Mouse (Mus musculus): ENCODE data around the gene Sirt6.

Gene Sirt6

GRCm38 (mm10) chr10:81623441-81623840 is 4.2 kb downstream of the Sirt6 start:
- DNase-seq (ENCODE audit: low spot score), result no peak

- no peak for DNase-seq (ENCODE audit: low spot score)
Observed at GRCm38 (mm10) chr10:81620786-81621185, 6.8 kb downstream of the Sirt6 start.

DNA sequence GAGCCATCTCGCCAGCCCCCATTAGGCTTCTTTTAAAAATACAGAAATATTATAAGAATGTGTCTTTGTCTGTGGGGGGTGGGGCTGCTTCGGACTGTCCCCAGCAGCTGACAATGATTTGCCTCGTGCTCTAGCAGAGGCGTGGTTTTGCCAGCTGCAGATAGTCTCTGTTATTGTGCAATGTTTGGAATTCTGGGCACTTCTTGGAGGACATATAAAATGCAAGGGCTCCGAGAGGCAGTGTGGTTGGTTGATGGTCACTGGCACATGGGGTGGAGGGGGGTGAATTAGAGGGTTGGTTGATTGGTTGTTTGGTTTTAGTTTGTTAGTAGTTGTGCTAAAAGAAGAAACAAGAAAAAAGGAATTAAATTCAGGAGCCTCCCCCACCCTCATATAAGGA is 7.6 kb downstream of the Sirt6 start:
- DNase-seq (ENCODE audit: low spot score), result no peak

DNA sequence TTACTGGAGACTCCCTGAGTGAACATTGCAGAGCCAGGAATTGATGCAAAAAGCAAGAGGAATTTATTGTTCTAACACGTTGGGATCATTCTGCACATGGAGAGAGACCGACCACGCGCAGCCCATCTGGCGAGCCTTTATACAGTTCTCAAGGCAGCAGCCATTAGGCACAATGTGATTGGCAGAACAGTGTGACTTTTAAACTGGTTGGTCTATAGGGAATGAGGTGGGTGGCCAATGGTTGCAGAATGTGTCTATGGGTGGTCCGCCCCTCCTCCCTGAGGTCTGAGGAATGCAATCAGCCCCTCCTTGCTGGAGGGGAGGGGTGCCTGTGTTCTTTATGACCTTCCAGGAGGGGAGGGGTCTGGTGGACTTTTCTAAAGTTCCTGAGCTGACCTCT is 12.1 kb downstream of the Sirt6 start:
- peak; percentile 58 for DNase-seq (ENCODE audit: low spot score)

- no peak for DNase-seq (ENCODE audit: low spot score)
Observed at GRCm38 (mm10) chr10:81612779-81613178, 14.8 kb downstream of the Sirt6 start.

DNA sequence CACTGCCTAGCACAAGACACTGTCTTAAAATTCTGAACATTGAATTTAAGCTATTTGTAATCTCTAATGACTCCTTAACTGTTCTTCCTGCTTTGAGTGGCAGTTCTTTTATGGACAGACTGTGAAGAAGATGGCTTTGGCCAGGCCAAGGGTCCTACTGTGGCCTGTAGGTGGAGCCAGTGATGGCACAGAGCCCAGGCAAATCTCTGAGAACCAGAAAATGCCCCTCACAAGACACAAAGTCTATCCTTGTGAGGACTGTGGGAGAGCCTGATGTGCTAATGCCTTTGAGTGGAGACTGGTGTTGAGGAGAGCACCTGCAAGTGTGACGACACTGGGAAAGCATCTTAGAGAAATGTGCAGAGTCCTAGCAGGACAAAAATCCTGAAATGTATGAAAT is 19.3 kb downstream of the Sirt6 start:
- DNase-seq (ENCODE audit: low spot score), result no peak

- peak; percentile 99 for DNase-seq (ENCODE audit: low spot score)
Observed at GRCm38 (mm10) chr10:81605974-81606751, 21.4 kb downstream of the Sirt6 start, which contains the start of gene BC025920. BC025920 (plus strand) TSS chr10:81606270.

GRCm38 (mm10) chr10:81605666-81605973 is 22.0 kb downstream of the Sirt6 start:
- DNase-seq (ENCODE audit: low spot score), result no peak

GRCm38 (mm10) chr10:81604968-81605665 is 22.5 kb downstream of the Sirt6 start:
- peak; percentile 96 for DNase-seq (ENCODE audit: low spot score)

- DNase-seq (ENCODE audit: low spot score), result no peak
Observed at GRCm38 (mm10) chr10:81604019-81604967, 23.3 kb downstream of the Sirt6 start.

DNA sequence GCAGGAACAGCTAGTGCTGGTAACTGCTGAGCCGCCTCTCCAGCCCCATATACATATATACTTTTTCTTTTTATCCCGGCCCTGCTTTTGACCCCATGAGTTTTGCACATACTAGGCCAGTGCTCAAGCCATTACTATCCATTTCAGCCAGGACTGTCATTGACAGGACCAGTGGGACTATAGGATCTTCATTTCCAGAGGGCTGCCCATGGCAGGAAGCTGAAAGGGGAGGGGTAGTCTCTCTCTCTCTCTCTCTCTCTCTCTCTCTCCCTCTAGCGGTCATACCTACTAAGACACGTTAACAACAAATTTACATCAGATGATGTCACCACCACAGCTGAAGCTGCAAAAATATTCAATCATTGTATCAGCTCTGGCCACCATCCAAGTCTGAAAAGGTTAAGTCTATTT is 24.9 kb downstream of the Sirt6 start:
- DNase-seq (ENCODE audit: low spot score), result peak; percentile 87

DNA sequence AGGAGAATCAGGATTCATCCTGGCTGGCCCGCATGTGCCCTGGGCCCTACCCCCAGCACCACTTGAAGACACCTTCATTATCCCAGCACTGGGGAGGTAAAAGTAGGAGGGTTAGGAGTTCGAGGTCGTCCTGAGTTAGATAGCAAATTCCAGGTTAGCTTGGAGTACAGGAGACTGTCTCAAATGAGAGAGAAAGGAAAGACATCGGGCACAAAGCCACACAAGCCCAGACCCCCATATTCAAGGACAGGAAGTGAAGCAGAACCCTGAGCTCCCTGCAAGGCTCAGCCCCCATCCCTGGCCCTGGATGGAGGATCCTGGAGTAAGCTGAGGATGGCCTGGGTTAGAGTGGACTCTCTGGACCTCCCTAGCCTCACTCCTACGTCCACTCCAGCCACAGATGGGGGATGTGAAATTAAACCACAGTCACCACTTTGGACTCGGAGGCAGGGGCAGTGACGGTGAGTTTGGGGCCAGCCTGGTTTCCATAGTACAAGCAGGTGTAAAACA is 26.1 kb downstream of the Sirt6 start:
- DNase-seq (ENCODE audit: low spot score), result no peak

DNA sequence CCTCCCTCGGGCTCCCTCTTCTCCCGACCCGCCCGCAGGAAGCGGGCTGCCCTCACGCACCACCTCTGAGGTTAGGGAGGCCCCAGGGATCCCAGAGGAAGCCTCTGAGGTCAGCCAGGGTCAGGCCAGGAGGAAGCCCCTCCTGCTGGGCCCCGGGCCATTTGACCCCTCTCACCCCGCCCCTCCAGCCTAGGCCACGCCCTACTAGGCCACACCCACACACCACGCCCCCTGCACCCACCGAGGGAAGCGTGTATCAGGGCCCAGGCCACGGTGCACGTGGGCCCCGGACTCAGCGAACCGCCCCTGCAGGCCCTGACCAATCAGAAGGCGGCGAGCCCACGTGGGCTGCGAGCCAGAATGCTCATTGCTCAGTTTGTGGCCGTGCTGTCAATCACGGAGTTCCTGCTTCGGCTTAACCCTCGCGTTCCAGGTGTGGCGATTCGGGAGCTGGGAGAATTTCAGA is 26.8 kb downstream of the Sirt6 start, which contains the start of gene Tle6:
Gene Tle6 (minus strand): TSS at position 336 of the 466 bp plus-strand sequence.
- peak; percentile 99 for DNase-seq (ENCODE audit: low spot score)

DNA sequence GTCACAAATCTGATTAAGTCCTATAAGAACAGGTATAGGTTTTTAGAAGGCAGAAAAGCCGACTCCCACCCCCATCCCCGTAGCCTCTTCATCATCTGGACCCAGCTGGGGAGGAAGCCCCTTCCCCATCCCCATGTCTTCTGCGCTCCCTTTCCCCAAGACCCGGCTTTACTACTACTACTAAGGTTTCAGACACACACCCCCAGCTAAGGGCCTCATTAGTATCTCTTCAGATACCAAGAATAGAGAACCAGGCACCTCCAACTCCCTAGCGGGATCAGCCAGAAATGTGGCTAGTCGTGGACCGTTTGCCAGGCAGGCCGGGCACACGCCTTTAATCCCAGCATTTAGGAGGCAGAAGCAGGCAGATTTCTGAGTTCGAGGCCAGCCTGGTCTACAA is 27.5 kb downstream of the Sirt6 start:
- peak; percentile 30 for DNase-seq (ENCODE audit: low spot score)

DNA sequence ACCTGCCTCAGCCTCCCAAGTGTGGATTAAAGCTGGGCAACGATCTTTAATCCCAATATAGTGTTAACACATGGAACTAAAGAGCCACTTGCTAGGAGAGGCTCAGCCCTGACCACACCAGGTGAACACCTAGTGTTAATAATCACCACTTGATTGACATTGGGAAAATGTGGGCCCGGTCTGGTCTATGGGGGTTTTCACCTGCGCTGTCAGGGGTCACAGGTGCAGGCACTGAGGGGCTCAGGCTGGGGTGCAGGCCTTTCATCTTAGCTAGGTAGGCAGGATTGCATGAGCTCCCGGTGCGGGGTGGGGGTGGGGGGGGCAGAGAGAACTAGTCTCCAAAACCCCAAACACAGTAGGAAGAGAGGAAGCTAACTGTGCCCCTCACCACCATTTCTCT is 28.0 kb downstream of the Sirt6 start:
- DNase-seq (ENCODE audit: low spot score), result no peak

DNA sequence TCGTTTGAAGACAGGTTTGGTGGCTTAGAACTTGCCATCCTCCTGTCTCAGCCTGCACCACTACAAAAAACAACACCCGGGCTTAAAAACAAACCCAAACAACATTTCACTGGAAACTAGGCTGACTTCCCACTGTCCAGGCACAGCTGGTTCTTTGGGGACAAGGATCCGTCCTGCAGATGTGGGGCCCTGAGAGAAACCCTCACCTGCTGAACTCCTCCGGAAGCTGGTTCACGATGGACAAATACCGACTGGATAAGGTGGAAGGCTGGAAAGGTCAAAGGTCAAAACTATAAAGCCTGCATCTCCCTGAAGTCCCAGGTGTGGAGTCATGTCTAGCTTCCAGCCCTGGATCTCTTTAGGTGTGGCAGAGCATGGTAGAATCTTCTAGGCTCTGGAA is 28.7 kb downstream of the Sirt6 start:
- no peak for DNase-seq (ENCODE audit: low spot score)

DNA sequence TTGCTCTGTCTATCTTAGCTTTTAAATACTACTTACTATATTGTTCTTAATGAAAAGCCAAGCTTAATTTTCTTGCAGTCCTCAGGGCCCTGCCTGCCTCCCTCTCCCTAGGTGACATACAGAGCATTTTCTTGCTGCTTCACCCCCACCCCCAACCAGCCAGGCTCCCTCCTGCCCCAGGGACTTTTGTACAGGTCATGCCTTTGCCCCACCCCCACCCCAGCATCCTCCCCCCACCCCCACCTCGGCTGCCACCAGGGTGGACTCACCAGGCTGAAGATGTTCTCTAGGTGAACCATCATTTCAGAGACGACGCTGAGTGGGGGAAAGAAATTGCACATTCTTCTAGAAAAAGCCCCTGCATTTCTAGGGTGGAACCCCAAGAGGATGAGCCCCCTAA is 29.3 kb downstream of the Sirt6 start:
- no peak for DNase-seq (ENCODE audit: low spot score)

GRCm38 (mm10) chr10:81597137-81597950 is 30.3 kb downstream of the Sirt6 start:
- peak; percentile 61 for DNase-seq (ENCODE audit: low spot score)

GRCm38 (mm10) chr10:81596611-81597010 is 31.0 kb downstream of the Sirt6 start:
- peak; percentile 40 for DNase-seq (ENCODE audit: low spot score)

DNA sequence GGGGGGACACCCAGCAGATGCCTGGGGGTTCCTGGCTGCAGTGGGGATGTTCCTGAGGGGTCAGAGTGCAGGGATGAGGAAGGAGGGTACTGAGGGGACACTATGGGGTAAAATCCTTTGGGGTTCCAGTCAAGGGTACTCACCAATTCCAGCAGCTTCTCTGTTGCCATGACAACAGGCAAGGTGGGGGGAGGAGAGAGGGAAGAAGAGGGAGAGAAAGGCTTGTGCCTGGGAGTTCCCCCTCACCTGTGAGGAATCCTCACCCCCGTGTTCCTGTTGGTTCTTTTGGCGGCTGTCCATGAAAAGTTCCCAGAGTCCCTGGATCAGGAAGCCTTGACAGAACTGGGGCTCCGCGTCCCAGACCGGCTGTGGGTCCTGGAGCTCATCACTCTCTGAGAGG is 32.0 kb downstream of the Sirt6 start:
- DNase-seq (ENCODE audit: low spot score), result no peak

- DNase-seq (ENCODE audit: low spot score), result no peak
Observed at GRCm38 (mm10) chr10:81593935-81594334, 33.7 kb downstream of the Sirt6 start.
